Mouse (Mus musculus): ENCODE measurements around the gene B4gat1. TPM values are rescaled to one million over a fixed set of nuclear protein-coding genes. Genes with fewer than 3 reads are reported as not detected.

B4gat1 gene
- 23.8 and 25.1 TPM in 2 replicates for polyA plus RNA-seq (2012; rRNA removed)

DNA sequence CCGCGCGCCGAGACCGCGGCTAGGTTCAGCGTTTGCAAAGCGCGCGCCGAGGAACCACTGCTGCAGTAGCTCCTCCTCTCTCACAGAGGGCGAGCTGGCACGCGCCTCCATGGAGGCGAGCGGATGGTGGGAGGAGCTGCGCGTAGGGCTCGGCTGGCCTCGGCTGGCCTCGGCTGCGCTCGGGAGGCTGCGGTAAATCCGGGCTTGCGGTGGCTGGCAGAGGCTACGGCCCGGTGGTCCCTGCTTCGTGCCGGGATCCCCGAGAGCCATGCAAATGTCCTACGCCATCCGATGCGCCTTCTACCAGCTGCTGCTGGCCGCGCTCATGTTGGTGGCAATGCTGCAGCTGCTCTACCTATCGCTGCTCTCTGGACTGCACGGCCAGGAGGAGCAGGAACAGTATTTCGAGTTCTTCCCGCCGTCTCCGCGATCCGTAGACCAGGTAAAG is at the start of gene B4gat1, which contains the start of gene AC124502.3:
Gene B4gat1 (plus strand): TSS at position 118 of the 448 bp plus-strand sequence.
Gene AC124502.3 (plus strand): TSS at position 183 of the 448 bp plus-strand sequence.
- H3K4me1 ChIP-seq (replicated peaks; ENCODE audit: control insufficient read depth, insufficient read depth, low read length): peaks cover 24% of the 10 kb centered on the region
- TF ChIP-seq CTCF (IDR thresholded peaks at IDR 0.05; ENCODE audit: borderline replicate concordance, control insufficient read depth, extremely low read depth, insufficient read depth, low read length, poor library complexity) (peak; percentile 68; the same call in 1 of the 2 replicates), POLR2A (IDR thresholded peaks at IDR 0.05; ENCODE audit: control insufficient read depth, extremely low read depth, insufficient read depth, low read length, poor library complexity) (peak; percentile 57; the same call in 1 of the 2 replicates)
- H3K4me3 ChIP-seq (ENCODE audit: control insufficient read depth, insufficient read depth, low read length): peak within 1 kb of the TSS; percentile 60
- H3K36me3 ChIP-seq (ENCODE audit: control insufficient read depth, insufficient read depth, low read length): no peaks in the 10 kb centered on the region
- no peak within 1 kb of the TSS for H3K27ac ChIP-seq (ENCODE audit: control insufficient read depth, insufficient read depth, low read length)
- H3K27me3 ChIP-seq (ENCODE audit: control insufficient read depth, insufficient read depth, low read length): no peaks in the 10 kb centered on the region
- peak; percentile 89 for DNase-seq
- under 1% methylated on average over 39 of the region's 44 CpGs for WGBS

GRCm38 (mm10) chr19:4989013-4989412 is 49.6 kb upstream of the B4gat1 start:
- TF ChIP-seq POLR2A (IDR thresholded peaks at IDR 0.05; ENCODE audit: control insufficient read depth, extremely low read depth, insufficient read depth, low read length, poor library complexity) (no peak), CTCF (IDR thresholded peaks at IDR 0.05; ENCODE audit: borderline replicate concordance, control insufficient read depth, extremely low read depth, insufficient read depth, low read length, poor library complexity) (peak; percentile 39; the same call in 1 of the 2 replicates)
- H3K27ac ChIP-seq (ENCODE audit: control insufficient read depth, insufficient read depth, low read length): no peak overlapping the region
- H3K4me3 ChIP-seq (ENCODE audit: control insufficient read depth, insufficient read depth, low read length): no peak overlapping the region
- H3K36me3 ChIP-seq (ENCODE audit: control insufficient read depth, insufficient read depth, low read length): no peaks in the 10 kb centered on the region
- 5% methylated on average over 13 of the region's 13 CpGs for WGBS
- DNase-seq: peak; percentile 89
- no peaks in the 10 kb centered on the region; the same call in 1 of the 2 replicates for H3K4me1 ChIP-seq (replicated peaks; ENCODE audit: control insufficient read depth, insufficient read depth, low read length)
- H3K27me3 ChIP-seq (ENCODE audit: control insufficient read depth, insufficient read depth, low read length): no peaks in the 10 kb centered on the region; the same call in 1 of the 2 replicates

GRCm38 (mm10) chr19:4989434-4990255 is 49.0 kb upstream of the B4gat1 start:
- no peaks in the 10 kb centered on the region; the same call in 1 of the 2 replicates for H3K27me3 ChIP-seq (ENCODE audit: control insufficient read depth, insufficient read depth, low read length)
- WGBS: 28% methylated on average over 47 of the region's 47 CpGs
- no peak for DNase-seq
- no peaks in the 10 kb centered on the region for H3K36me3 ChIP-seq (ENCODE audit: control insufficient read depth, insufficient read depth, low read length)
- H3K4me3 ChIP-seq (ENCODE audit: control insufficient read depth, insufficient read depth, low read length): no peak overlapping the region
- H3K4me1 ChIP-seq (replicated peaks; ENCODE audit: control insufficient read depth, insufficient read depth, low read length): no peaks in the 10 kb centered on the region; the same call in 1 of the 2 replicates
- TF ChIP-seq CTCF (IDR thresholded peaks at IDR 0.05; ENCODE audit: borderline replicate concordance, control insufficient read depth, extremely low read depth, insufficient read depth, low read length, poor library complexity) (no peak), POLR2A (IDR thresholded peaks at IDR 0.05; ENCODE audit: control insufficient read depth, extremely low read depth, insufficient read depth, low read length, poor library complexity) (no peak)
- no peak overlapping the region for H3K27ac ChIP-seq (ENCODE audit: control insufficient read depth, insufficient read depth, low read length)

GRCm38 (mm10) chr19:4990256-4990625 is 48.4 kb upstream of the B4gat1 start, which contains the start of gene Npas4:
Gene Npas4, minus strand, starts transcription at chr19:4990316.
- Histone ChIP-seq H3K4me3 (ENCODE audit: control insufficient read depth, insufficient read depth, low read length) (no peak within 1 kb of the TSS), H3K4me1 (replicated peaks; ENCODE audit: control insufficient read depth, insufficient read depth, low read length) (no peaks in the 10 kb centered on the region; the same call in 1 of the 2 replicates), H3K36me3 (ENCODE audit: control insufficient read depth, insufficient read depth, low read length) (no peaks in the 10 kb centered on the region), H3K27ac (ENCODE audit: control insufficient read depth, insufficient read depth, low read length) (no peak within 1 kb of the TSS), H3K27me3 (ENCODE audit: control insufficient read depth, insufficient read depth, low read length) (no peaks in the 10 kb centered on the region; the same call in 1 of the 2 replicates)
- WGBS: 37% methylated on average over 4 of the region's 4 CpGs
- no peak for TF ChIP-seq CTCF (IDR thresholded peaks at IDR 0.05; ENCODE audit: borderline replicate concordance, control insufficient read depth, extremely low read depth, insufficient read depth, low read length, poor library complexity)
- no peak for TF ChIP-seq POLR2A (IDR thresholded peaks at IDR 0.05; ENCODE audit: control insufficient read depth, extremely low read depth, insufficient read depth, low read length, poor library complexity)
- no peak for DNase-seq

- H3K27ac ChIP-seq (ENCODE audit: control insufficient read depth, insufficient read depth, low read length): no peak overlapping the region
- DNase-seq: no peak
- WGBS: 5% methylated on average over 22 of the region's 22 CpGs
- no peaks in the 10 kb centered on the region; the same call in 1 of the 2 replicates for H3K4me1 ChIP-seq (replicated peaks; ENCODE audit: control insufficient read depth, insufficient read depth, low read length)
- H3K36me3 ChIP-seq (ENCODE audit: control insufficient read depth, insufficient read depth, low read length): no peaks in the 10 kb centered on the region
- H3K4me3 ChIP-seq (ENCODE audit: control insufficient read depth, insufficient read depth, low read length): no peak overlapping the region
- TF ChIP-seq POLR2A (IDR thresholded peaks at IDR 0.05; ENCODE audit: control insufficient read depth, extremely low read depth, insufficient read depth, low read length, poor library complexity): no peak
- TF ChIP-seq CTCF (IDR thresholded peaks at IDR 0.05; ENCODE audit: borderline replicate concordance, control insufficient read depth, extremely low read depth, insufficient read depth, low read length, poor library complexity): no peak
- no peaks in the 10 kb centered on the region; the same call in 1 of the 2 replicates for H3K27me3 ChIP-seq (ENCODE audit: control insufficient read depth, insufficient read depth, low read length)
Observed at GRCm38 (mm10) chr19:4990716-4991115, 47.9 kb upstream of the B4gat1 start.

- H3K4me3 ChIP-seq (ENCODE audit: control insufficient read depth, insufficient read depth, low read length): no peak overlapping the region
- DNase-seq: no peak
- no peaks in the 10 kb centered on the region; the same call in 1 of the 2 replicates for H3K4me1 ChIP-seq (replicated peaks; ENCODE audit: control insufficient read depth, insufficient read depth, low read length)
- H3K27me3 ChIP-seq (ENCODE audit: control insufficient read depth, insufficient read depth, low read length): no peaks in the 10 kb centered on the region; the same call in 1 of the 2 replicates
- no peak overlapping the region for H3K27ac ChIP-seq (ENCODE audit: control insufficient read depth, insufficient read depth, low read length)
- TF ChIP-seq POLR2A (IDR thresholded peaks at IDR 0.05; ENCODE audit: control insufficient read depth, extremely low read depth, insufficient read depth, low read length, poor library complexity) (no peak), CTCF (IDR thresholded peaks at IDR 0.05; ENCODE audit: borderline replicate concordance, control insufficient read depth, extremely low read depth, insufficient read depth, low read length, poor library complexity) (no peak)
- no peaks in the 10 kb centered on the region for H3K36me3 ChIP-seq (ENCODE audit: control insufficient read depth, insufficient read depth, low read length)
- 13% methylated on average over 8 of the region's 8 CpGs for WGBS
Observed at GRCm38 (mm10) chr19:4992371-4992770, 46.3 kb upstream of the B4gat1 start.

Data from thymus, adult 2 months (tissue).